Mouse (Mus musculus): ENCODE data around the gene Dxo.

DNA sequence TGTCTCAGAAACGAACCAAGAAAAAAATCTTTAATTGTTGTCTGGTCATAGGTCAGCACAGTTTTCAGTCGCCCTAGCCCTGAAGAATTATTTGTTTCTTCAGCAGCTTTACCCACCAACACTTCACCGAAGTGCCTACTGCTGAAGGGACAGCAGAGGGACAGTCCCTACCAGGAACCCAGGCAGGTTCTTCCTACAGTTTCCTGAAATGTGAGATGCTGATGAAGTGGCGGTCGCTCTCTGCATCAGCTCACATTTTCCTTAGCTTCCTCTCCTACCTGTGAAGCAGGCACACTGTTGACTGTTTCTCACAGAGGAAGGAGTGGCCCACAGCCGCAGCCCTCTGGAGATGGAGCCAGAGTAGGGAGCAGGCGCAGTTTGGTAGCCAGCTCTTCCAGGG is 29.2 kb downstream of the Dxo start:
- TF ChIP-seq MAFK (IDR thresholded peaks at IDR 0.05; ENCODE audit: insufficient read depth, low read depth, low read length), result no peak
- TF ChIP-seq ZNF384 (IDR thresholded peaks at IDR 0.05; ENCODE audit: low read depth, low read length), result no peak
- no peak for TF ChIP-seq HCFC1 (IDR thresholded peaks at IDR 0.05; ENCODE audit: borderline replicate concordance, insufficient read depth, low read length)
- TF ChIP-seq ZC3H11A (IDR thresholded peaks at IDR 0.05; ENCODE audit: borderline replicate concordance, low read depth, low read length), result no peak

Measured in ES-E14 (cell line).